Mouse (Mus musculus): Measurements from ENCODE around the gene Tas2r119. TPM values are rescaled to one million over a fixed set of nuclear protein-coding genes. Genes with fewer than 3 reads are reported as not detected.

Gene Tas2r119
- polyA plus RNA-seq, 1 experiment from 2014 or later: not detected

DNA sequence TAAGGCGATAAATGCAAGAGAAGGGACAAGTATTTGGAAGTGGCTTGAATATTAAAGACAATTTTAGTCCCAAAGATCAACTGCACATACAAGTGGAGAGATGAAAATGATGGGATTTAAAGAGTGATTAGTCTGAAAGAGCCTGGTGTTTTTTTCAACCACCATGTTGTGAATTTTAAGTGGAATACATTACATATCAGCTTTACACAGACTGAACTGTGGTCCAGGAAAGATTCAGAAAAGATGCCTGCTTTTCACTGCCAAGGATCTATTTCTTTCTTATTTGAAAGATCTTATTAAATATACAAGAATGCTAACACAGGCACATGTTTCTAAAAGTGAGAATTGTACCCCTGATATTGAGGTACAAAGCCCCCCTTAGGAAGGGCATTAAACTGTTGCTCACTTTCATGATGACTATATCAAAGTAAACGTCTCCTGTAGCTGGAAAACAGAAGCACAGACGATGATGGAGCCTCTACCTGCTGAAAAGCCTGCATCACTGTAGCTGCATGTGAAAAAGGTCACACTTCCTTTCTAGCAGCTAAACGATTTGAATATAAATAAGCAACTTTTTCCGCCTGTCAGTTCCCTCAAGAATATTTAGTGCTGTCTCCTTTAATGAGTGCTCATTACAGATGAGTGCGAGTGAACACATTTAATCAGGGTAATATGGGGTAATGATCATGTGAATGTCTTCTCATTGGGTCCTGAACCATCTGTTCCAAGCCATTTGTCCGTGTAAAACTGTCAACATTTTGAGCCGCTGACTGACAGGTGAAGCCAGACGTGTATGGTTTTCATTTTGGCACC, 4.7 kb upstream of the Tas2r119 start:
- no peak overlapping the region for H3K4me3 ChIP-seq (ENCODE audit: low read depth, low read length)
- no peaks in the 10 kb centered on the region for H3K36me3 ChIP-seq (ENCODE audit: control insufficient read depth, insufficient read depth, low read length)
- 75% methylated on average over 9 of the region's 9 CpGs for WGBS
- no peak overlapping the region for H3K9ac ChIP-seq (ENCODE audit: low read length)
- no peak overlapping the region for H3K27ac ChIP-seq (ENCODE audit: low read depth)
- no peak overlapping the region for H3K4me2 ChIP-seq (ENCODE audit: low read length)
- H3K9me3 ChIP-seq (ENCODE audit: control insufficient read depth, low read length): no peaks in the 10 kb centered on the region
- DNase-seq (ENCODE audit: low spot score): no peak
- no peak for ATAC-seq (replicated peaks; ENCODE audit: low FRiP score, low TSS enrichment, low read depth)
- no peaks in the 10 kb centered on the region for H3K27me3 ChIP-seq (replicated peaks; ENCODE audit: control insufficient read depth, insufficient read depth, low read length)
- H3K4me1 ChIP-seq (replicated peaks; ENCODE audit: control insufficient read depth, insufficient read depth, low read length): no peaks in the 10 kb centered on the region

DNA sequence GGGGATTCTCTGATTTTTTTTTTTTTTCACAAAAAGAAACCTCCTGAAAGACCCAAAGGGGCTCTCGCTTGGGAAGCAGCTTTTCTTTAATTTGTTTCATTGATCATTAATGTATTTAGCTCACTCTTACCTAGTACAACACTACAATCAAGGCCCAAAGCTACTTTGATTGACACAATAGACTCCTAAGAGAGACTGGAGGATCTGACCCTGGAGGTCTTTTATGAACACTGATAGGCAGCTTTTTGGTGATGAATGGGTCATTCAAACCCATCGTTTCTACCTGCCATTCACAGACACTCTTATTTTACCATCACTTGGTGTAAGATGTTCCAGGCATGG, 4.1 kb upstream of the Tas2r119 start:
- Histone ChIP-seq H3K4me3 (ENCODE audit: low read depth, low read length) (no peak overlapping the region), H3K27ac (ENCODE audit: low read depth) (no peak overlapping the region)
- WGBS: 85% methylated on average over 2 of the region's 2 CpGs

DNA sequence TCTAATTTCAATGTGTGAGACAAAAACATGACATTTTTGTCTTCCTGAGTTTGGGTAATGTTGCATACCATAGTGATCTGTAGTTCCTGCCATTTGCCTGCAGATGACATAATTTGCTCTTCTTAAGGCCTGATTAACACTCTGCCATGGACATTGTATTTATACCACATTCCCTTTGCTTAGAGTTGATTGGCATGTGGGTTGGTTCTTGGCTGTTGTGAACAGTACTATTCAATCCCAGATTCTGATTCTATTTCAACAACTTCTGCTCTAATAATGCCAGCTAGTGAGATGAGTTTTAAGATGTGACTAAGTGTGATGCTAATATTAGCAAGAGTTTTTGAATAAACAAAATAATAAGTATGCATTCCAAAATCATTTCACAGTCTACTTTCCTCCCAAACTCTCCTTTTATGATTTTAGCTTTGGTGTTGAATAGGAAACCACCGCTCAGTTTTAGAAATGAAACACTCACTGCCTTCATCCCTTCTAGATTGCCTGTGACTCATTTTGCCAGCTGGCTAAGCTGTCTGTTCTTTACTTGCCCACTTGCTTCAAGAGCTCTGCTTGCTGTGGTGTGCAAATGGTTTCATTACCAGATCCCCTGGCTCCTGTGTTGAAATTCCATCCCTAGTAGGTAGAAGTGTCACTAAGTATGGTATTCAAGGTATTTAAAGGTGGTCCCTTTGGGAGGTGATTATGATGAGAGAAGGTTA, 3.1 kb downstream of the Tas2r119 start:
- Histone ChIP-seq H3K27me3 (replicated peaks; ENCODE audit: control insufficient read depth, insufficient read depth, low read length) (no peaks in the 10 kb centered on the region), H3K27ac (ENCODE audit: low read depth) (no peak overlapping the region), H3K9ac (ENCODE audit: low read length) (no peak overlapping the region), H3K4me2 (ENCODE audit: low read length) (no peak overlapping the region), H3K36me3 (ENCODE audit: control insufficient read depth, insufficient read depth, low read length) (no peaks in the 10 kb centered on the region), H3K4me1 (replicated peaks; ENCODE audit: control insufficient read depth, insufficient read depth, low read length) (no peaks in the 10 kb centered on the region), H3K4me3 (ENCODE audit: low read depth, low read length) (no peak overlapping the region), H3K9me3 (ENCODE audit: control insufficient read depth, low read length) (no peaks in the 10 kb centered on the region)
- DNase-seq (ENCODE audit: low spot score): no peak
- 100% methylated on average over 1 of the region's 1 CpGs for WGBS
- no peak for ATAC-seq (replicated peaks; ENCODE audit: low FRiP score, low TSS enrichment, low read depth)

More for the DNA sequence above, 4.1 kb upstream of the Tas2r119 start:
- H3K36me3 ChIP-seq (ENCODE audit: control insufficient read depth, insufficient read depth, low read length): no peaks in the 10 kb centered on the region
- H3K4me2 ChIP-seq (ENCODE audit: low read length): no peak overlapping the region
- ATAC-seq (replicated peaks; ENCODE audit: low FRiP score, low TSS enrichment, low read depth) (no peak), DNase-seq (ENCODE audit: low spot score) (no peak)
- H3K9ac ChIP-seq (ENCODE audit: low read length): no peak overlapping the region
- H3K9me3 ChIP-seq (ENCODE audit: control insufficient read depth, low read length): no peaks in the 10 kb centered on the region
- H3K27me3 ChIP-seq (replicated peaks; ENCODE audit: control insufficient read depth, insufficient read depth, low read length): no peaks in the 10 kb centered on the region
- no peaks in the 10 kb centered on the region for H3K4me1 ChIP-seq (replicated peaks; ENCODE audit: control insufficient read depth, insufficient read depth, low read length)

DNA sequence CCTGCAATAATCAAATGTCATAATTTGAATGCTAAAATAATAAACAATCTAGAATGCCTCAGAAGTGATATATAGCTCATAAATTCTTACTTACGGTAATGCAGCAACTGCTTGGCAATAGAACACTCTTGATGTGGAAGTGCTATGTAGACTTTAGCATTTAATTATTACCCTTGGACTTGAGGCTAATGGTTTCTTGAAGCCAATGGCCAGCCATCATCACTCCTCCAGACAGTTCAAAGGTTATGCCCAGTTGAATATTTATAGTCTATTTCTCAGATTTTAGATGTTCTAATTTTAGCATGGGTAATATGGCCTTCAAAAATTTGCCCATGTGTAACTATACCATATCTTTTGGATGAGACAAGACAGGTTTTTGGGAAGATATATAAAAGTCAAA, 4.9 kb downstream of the Tas2r119 start:
- H3K4me2 ChIP-seq (ENCODE audit: low read length): no peak overlapping the region
- no peak overlapping the region for H3K27ac ChIP-seq (ENCODE audit: low read depth)
- H3K4me1 ChIP-seq (replicated peaks; ENCODE audit: control insufficient read depth, insufficient read depth, low read length): no peaks in the 10 kb centered on the region
- H3K27me3 ChIP-seq (replicated peaks; ENCODE audit: control insufficient read depth, insufficient read depth, low read length): no peaks in the 10 kb centered on the region
- no peaks in the 10 kb centered on the region for H3K36me3 ChIP-seq (ENCODE audit: control insufficient read depth, insufficient read depth, low read length)
- no peak for DNase-seq (ENCODE audit: low spot score)
- H3K9me3 ChIP-seq (ENCODE audit: control insufficient read depth, low read length): no peaks in the 10 kb centered on the region
- 83% methylated on average over 1 of the region's 1 CpGs for WGBS
- no peak overlapping the region for H3K9ac ChIP-seq (ENCODE audit: low read length)
- ATAC-seq (replicated peaks; ENCODE audit: low FRiP score, low TSS enrichment, low read depth): no peak
- H3K4me3 ChIP-seq (ENCODE audit: low read depth, low read length): no peak overlapping the region

DNA sequence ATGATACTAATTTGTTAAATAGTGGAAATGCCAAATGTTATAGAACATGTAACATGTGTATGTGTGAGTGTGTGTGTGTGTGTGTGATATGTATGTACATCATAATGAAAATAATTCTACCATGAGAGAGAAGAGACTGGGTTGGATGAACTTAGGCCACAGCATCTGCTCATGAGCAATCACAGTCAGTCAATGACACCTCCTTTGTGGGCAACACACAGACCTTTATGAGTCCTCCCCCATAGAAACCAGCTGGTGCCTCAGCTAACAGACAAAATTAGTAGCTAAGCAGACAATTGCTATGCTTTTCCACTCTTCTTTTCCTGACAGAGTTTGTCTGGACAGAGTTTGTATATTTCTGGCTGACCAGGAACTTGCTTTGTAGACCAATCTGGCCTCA, 7.9 kb downstream of the Tas2r119 start:
- Histone ChIP-seq H3K4me1 (replicated peaks; ENCODE audit: control insufficient read depth, insufficient read depth, low read length) (no peaks in the 10 kb centered on the region), H3K27ac (ENCODE audit: low read depth) (no peak overlapping the region), H3K9me3 (ENCODE audit: control insufficient read depth, low read length) (no peaks in the 10 kb centered on the region), H3K4me3 (ENCODE audit: low read depth, low read length) (no peak overlapping the region), H3K36me3 (ENCODE audit: control insufficient read depth, insufficient read depth, low read length) (no peaks in the 10 kb centered on the region), H3K27me3 (replicated peaks; ENCODE audit: control insufficient read depth, insufficient read depth, low read length) (no peaks in the 10 kb centered on the region), H3K9ac (ENCODE audit: low read length) (no peak overlapping the region), H3K4me2 (ENCODE audit: low read length) (no peak overlapping the region)
- DNase-seq (ENCODE audit: low spot score) (no peak), ATAC-seq (replicated peaks; ENCODE audit: low FRiP score, low TSS enrichment, low read depth) (no peak)

DNA sequence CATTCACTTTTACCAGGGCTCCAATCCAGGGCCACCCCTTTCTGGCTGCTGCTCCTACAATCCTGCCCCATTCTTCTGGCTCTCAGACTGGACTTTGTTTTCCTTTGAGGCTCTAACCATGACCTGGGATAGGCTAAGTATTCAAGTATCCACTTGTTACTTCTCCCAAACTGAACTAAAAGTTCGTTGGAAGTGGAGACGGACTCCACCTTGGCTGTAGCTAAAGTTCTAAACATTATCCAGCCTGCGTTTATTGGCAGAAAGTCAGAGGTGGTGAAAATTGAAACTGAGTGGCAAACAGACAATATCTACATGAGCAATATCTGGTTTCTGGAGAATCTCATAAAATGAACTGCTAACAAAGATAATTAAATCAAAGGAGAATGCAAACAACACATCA, 12.8 kb downstream of the Tas2r119 start:
- H3K27ac ChIP-seq (ENCODE audit: low read depth): no peak overlapping the region
- WGBS: 40% methylated on average over 3 of the region's 3 CpGs

DNA sequence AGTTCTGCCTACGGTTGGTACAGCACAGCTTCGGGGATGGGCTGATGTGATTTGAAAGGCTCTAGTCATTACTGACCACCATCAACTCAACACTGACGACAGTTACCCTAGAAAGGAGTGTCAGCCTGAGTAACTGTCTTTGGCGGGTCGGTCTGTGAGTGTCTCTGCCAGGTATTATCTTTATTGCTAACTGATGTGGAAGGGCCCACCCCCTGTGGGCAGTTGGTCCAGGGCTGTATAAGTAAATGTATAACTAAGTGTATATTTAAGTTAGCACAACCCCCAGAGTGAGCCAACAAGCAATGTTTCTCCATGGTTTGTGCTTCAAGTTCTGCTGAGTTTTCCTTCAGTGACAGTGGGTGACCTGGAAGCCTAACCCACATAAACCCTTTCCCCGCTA, 13.3 kb downstream of the Tas2r119 start:
- Histone ChIP-seq H3K9me3 (ENCODE audit: control insufficient read depth, low read length) (no peaks in the 10 kb centered on the region), H3K36me3 (ENCODE audit: control insufficient read depth, insufficient read depth, low read length) (no peaks in the 10 kb centered on the region), H3K4me3 (ENCODE audit: low read depth, low read length) (no peak overlapping the region), H3K27me3 (replicated peaks; ENCODE audit: control insufficient read depth, insufficient read depth, low read length) (no peaks in the 10 kb centered on the region), H3K27ac (ENCODE audit: low read depth) (no peak overlapping the region), H3K9ac (ENCODE audit: low read length) (no peak overlapping the region), H3K4me1 (replicated peaks; ENCODE audit: control insufficient read depth, insufficient read depth, low read length) (0 out of 2 replicates have a peak, but pooled peaks cover 4% of the 10 kb centered on the region), H3K4me2 (ENCODE audit: low read length) (no peak overlapping the region)
- ATAC-seq (replicated peaks; ENCODE audit: low FRiP score, low TSS enrichment, low read depth) (peak; percentile 77), DNase-seq (ENCODE audit: low spot score) (peak; percentile 62)
- WGBS: 65% methylated on average over 6 of the region's 6 CpGs

More for the DNA sequence above, 12.8 kb downstream of the Tas2r119 start:
- Histone ChIP-seq H3K4me2 (ENCODE audit: low read length) (no peak overlapping the region), H3K4me3 (ENCODE audit: low read depth, low read length) (no peak overlapping the region), H3K9ac (ENCODE audit: low read length) (no peak overlapping the region), H3K4me1 (replicated peaks; ENCODE audit: control insufficient read depth, insufficient read depth, low read length) (0 out of 2 replicates have a peak, but pooled peaks cover 4% of the 10 kb centered on the region), H3K27me3 (replicated peaks; ENCODE audit: control insufficient read depth, insufficient read depth, low read length) (no peaks in the 10 kb centered on the region), H3K9me3 (ENCODE audit: control insufficient read depth, low read length) (no peaks in the 10 kb centered on the region), H3K36me3 (ENCODE audit: control insufficient read depth, insufficient read depth, low read length) (no peaks in the 10 kb centered on the region)
- DNase-seq (ENCODE audit: low spot score): no peak
- no peak for ATAC-seq (replicated peaks; ENCODE audit: low FRiP score, low TSS enrichment, low read depth)

DNA sequence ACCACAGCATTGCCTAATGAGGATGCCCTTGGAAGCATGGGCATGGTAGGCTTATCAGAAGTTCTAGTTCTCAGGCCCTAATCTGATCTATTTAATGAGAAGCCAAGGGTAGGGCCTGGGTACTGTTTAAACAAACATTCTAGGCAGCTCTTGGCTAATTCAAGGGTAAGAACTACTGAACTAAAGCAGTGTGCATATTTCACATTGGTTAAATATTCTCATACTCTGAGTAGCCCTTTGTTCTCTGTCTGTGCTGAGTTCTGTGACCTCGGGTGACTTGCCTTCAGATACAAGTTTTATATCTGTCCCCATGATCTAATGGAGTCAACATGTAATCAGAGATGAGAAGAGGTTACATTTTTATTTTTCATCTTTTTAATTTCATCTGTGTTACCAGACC, 15.9 kb downstream of the Tas2r119 start:
- Histone ChIP-seq H3K27me3 (replicated peaks; ENCODE audit: control insufficient read depth, insufficient read depth, low read length) (no peaks in the 10 kb centered on the region), H3K9me3 (ENCODE audit: control insufficient read depth, low read length) (no peaks in the 10 kb centered on the region), H3K4me2 (ENCODE audit: low read length) (no peak overlapping the region), H3K4me3 (ENCODE audit: low read depth, low read length) (no peak overlapping the region), H3K36me3 (ENCODE audit: control insufficient read depth, insufficient read depth, low read length) (no peaks in the 10 kb centered on the region), H3K4me1 (replicated peaks; ENCODE audit: control insufficient read depth, insufficient read depth, low read length) (0 out of 2 replicates have a peak, but pooled peaks cover 4% of the 10 kb centered on the region), H3K27ac (ENCODE audit: low read depth) (no peak overlapping the region), H3K9ac (ENCODE audit: low read length) (no peak overlapping the region)
- DNase-seq (ENCODE audit: low spot score): no peak
- 0 out of 2 replicates have a peak, but pooled peaks have one; percentile 47 for ATAC-seq (replicated peaks; ENCODE audit: low FRiP score, low TSS enrichment, low read depth)
- 58% methylated on average over 1 of the region's 1 CpGs for WGBS

All from intestine, embryonic 14.5 days (tissue).